Mouse (Mus musculus): Measurements from ENCODE around the gene Grip1.

Grip1 gene

GRCm38 (mm10) chr10:119663586-119663985 is 210.0 kb downstream of the Grip1 start:
- DNase-seq (ENCODE audit: low read depth): no peak

DNA sequence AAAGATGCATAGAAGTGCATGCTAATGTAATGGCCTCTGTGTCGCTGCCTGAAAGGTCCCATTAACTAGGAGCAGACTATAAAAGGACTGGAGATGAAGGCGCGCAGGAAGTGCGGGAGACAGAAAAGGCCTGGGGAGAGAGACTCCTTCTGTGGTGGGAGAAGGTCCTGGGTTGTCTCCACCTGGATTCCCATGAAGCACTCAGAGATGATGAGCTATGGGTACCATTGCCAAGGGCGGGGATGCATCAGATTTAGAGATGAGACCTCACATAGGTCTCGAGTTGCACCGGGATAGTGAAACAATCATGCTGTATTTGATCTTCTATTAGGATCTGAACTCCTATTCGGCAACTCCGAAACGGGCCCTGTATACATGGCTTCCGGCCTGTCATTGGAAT is 212.8 kb downstream of the Grip1 start:
- no peak for DNase-seq (ENCODE audit: low read depth)

DNA sequence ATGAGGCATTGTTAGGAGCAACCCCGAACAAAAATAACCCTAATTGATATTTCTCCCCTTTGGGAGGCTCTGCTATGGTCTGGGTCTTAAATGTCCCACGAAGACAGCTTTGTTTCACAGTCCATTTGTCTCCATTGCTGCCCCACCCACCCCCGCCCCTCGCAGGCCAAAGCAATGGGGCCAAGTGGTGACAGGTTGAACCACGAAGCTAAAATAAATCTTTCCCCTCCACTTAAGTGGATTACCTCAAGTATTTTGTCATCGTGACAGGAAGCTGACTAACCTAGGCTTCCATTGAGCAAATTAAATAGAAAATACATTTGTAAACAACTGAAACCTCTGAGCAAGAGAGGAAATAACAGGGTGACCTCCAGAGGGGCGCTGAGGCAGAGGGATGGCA is 216.8 kb downstream of the Grip1 start:
- DNase-seq (ENCODE audit: low read depth): no peak

DNA sequence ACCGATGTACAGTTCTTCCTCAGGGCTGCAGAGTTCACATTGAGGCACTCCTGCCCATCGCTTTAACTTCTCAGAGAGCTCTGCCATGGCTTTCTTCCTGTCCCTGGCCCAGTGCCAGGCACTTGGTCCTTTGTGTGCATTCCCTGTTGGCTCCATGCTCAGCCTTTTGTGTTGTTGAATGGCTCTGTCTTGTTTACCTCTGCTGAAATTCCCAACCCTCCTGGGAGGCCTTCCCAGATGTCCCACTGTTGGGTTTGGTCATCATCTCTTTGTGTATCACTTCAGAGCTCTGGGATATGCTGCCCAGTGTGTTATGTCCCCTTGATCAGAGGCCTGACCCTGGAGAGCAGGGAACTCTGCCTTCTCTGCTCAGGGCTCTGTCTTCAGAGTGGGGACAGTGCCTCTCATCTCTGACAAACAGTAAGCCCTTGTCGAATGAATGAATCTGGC is 230.8 kb downstream of the Grip1 start:
- DNase-seq (ENCODE audit: low read depth): no peak

DNA sequence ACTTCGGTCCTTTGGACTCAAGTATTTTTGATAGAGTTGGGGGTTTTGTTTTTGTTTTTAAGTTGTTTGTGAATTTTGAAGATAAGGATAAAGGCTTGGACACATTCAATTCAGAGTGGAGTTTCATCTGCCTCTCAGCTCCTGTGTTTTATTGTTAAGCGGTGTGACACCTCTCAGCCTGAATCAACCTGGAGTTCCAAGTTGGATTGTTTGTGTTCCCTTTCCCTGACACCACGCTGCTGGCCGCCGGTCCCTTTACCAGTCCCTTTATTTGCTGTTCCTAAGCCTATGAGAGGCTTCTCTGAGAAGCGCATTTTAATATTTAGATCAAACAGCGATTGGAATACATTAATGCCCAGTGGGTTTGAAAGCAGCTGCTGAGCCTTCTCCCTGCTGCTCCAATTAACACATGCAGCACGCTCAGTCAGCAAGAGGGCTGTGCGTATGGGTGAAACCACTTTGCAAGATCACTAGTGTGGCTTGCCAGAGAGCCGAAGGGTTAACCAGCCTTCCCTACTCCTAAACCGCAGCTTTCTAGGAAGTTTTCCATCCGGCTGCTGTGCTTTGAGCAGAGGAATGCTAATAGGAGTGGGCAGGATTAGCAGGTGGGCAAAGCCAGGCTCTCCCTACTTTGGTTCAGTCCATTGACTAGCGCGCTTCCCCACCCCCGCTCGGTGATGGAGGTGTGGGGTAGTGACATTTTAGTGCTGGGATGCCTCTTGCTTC is 237.9 kb downstream of the Grip1 start:
- no peak for DNase-seq (ENCODE audit: low read depth)

- no peak for DNase-seq (ENCODE audit: low read depth)
These were observed 238.8 kb downstream of the Grip1 start for GRCm38 (mm10) chr10:119692284-119692890.

DNA sequence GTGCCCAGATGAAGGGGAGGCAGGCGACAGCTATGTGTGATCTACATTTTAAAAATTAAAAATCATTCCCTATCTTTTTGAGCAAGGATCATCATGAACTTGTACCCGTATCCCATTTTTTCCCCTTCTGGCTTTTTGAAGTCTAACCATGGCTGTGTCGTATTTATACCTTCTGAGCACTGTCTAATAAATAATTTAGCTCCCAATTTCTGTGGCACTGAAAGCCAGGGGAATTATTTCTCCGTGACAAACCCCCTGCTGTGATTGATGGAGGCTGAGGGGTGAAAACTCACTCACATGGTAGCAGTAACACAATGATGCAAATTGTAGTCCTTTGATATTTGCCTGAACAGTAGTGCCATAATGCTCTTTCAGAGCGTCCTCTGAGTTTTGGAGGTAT is 239.8 kb downstream of the Grip1 start:
- no peak for DNase-seq (ENCODE audit: low read depth)

GRCm38 (mm10) chr10:119697257-119697798 is 243.7 kb downstream of the Grip1 start:
- no peak for DNase-seq (ENCODE audit: low read depth)

DNA sequence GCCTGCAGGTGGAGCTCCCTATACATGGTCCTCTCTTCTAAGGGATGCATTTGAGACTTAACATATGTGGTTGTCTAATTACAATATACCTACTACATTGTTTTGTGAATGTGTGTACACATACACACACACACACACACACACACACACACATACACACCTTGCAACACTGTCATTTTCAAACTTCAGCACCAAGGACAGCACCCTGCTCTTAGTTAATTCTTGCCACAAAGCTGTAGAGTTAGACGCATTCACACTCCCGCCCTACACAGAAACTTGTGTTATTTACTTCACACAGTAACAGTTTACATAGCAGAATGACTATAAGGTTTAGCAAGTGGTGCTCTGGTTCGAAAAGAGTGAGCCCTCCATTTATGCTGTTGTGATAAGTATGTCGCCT is 251.7 kb downstream of the Grip1 start:
- peak; percentile 23 for DNase-seq (ENCODE audit: low read depth)

DNA sequence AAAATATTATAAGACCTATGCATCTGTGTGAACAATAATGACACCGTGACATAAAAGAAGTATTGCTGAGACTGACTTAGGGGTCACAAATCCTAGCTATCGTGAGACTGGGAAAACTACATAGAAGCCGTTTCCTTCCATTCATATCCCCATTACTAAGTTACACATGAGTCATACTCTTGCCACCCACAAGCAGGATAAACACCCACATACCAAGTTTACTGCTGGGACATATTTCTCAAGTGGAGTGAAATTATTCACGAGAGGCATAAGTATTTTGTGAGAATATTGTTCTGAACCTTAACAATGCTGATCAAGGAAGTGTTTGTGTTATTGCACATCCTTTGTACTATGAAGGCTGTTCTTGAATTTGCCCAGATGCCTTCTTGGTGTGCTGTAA is 252.7 kb downstream of the Grip1 start:
- no peak for DNase-seq (ENCODE audit: low read depth)

DNA sequence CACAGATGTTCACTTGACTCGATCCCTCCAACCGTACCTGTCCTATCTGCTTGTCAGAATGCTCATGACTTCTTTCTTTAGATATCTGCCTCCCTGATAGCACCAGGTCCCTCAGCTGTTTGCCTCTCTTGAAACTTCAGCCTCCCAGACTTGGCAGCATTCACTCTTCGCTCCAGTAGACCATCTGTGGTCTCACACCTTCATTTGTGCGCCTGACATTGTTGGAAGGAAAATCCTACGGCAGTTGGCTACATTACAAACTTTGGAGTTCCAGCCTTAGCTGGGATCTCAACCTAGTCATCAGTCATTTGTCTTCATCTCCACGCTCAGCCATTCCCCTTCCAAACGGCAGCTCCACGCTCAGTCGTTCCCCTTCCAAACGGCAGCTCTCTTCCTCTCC is 253.4 kb downstream of the Grip1 start:
- no peak for DNase-seq (ENCODE audit: low read depth)

DNA sequence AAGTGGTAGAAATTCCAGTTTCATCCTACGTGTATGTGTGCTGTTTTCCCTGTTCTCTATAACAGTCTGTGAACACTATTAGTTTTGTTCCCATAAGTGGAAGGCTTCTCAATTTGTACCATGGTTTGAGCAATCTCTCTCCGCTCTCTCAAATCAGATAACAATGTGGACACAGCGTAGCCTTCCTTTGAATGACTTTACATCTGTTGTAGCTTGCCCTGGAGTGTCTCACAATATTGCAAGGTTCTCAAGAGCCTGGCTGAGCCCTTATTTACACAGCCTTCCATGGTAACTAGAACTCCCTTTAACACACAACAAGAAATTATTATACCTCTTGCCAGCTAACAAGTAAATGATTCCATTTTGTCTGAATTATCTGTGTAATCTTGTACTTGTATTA is 268.3 kb downstream of the Grip1 start:
- no peak for DNase-seq (ENCODE audit: low read depth)

- DNase-seq (ENCODE audit: low read depth): no peak
These were observed 268.8 kb downstream of the Grip1 start for GRCm38 (mm10) chr10:119722471-119722870.

DNA sequence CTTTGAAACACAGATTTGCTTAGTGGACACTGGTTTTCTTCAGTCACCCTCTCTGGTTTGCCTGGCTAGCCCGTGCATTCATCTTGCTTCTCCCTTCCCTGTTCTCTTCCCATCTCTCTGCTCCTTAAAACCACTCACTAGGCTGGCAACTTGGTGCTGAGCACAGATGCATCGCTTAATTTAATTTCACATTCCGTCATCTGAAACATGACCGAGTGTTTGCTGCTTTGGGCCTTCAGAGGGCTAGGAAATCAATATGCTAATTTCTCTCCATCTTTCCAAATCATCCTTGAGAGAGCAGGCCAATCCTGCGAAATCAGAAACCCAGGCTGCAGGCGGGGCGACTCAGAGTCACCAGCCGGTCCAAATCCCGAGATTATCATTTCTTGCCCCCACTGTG is 270.0 kb downstream of the Grip1 start:
- DNase-seq (ENCODE audit: low read depth): no peak

DNA sequence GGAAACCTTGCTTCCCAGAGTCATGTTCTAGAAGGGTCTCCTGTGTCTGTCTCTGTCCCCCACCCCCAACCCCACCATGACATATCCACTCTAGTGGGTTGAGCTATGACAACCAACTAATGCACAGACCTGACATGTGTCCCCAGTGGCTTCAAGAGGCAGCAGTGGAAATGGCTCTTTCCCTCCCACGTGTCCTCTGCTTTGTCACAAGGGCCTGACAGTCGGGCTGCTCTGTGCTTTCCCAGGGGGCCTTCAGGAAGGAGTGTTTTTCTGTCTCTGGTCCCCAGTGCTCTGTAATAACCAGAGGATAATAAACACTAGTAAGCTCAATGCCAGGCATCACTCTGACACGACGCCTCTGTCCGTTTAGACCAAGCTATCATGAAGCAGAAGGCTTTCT is 271.7 kb downstream of the Grip1 start:
- DNase-seq (ENCODE audit: low read depth): no peak

- no peak for DNase-seq (ENCODE audit: low read depth)
These were observed 272.3 kb downstream of the Grip1 start for GRCm38 (mm10) chr10:119725966-119726365.

DNA sequence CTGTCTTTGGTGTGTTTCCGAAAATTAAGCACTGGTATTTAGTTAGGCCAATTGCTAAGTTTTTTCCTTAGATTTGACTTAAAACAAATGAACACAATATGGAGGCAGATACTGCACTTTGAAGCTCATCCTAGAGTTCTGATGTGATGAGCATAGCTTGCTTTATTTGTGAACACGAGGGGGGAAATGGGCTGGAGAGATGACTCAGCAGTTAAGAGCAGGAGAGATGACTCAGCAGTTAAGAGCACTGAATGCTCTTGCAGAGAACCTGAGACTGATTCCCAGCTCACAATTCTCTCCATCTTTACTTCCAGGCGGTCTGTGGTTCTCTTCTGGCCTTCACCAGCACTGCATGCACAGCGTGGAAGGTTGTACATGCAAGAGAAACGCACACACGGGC is 273.3 kb downstream of the Grip1 start:
- DNase-seq (ENCODE audit: low read depth): no peak

- no peak for DNase-seq (ENCODE audit: low read depth)
These were observed 276.6 kb downstream of the Grip1 start for GRCm38 (mm10) chr10:119730206-119730605.

DNA sequence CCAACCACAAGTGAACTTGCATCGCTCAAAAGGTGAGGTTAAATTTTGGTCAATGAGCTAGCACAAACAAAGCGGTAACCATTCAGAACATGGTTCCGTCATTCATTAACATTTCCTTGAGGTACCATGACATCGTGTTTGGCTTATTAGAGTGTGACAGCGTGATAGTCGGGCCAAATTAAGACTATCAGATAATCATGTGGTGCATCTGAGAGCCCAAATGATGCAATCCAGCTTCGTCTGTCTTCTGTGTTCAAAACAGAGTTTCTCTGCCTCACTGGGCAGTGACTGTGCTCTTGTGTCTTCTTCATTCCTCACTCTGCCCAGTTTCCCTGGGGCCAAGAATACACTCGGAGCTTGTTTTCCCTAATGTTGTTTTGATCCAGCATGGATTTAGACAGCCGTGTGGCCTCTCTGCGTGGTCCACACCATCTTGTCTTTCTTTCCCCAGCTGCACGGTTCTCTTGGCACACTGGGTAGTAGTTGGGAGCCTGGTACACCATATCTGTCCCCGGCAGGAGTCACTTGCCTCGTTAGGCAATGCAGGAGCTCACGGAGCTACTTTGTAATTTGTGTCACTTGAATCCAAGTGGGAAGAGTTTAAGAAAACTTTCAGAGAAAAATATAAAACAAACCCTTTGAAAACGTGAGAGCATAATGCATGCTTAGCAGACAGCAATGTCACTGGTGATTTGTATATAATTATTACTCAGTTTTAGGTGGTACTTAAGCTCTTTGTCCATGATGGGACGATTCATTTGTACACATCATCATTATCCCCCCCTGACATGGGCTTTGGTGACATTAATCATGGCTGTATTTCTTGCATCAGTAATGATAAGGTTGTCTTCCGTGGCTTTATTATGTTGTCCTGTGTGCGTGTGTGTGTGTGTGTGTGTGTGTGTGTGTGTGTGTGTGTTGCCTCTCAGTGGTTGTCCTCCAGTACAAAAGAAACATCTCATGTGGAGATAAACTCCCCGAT is 281.7 kb downstream of the Grip1 start:
- no peak for DNase-seq (ENCODE audit: low read depth)

GRCm38 (mm10) chr10:119739466-119739865 is 285.8 kb downstream of the Grip1 start:
- DNase-seq (ENCODE audit: low read depth): no peak

DNA sequence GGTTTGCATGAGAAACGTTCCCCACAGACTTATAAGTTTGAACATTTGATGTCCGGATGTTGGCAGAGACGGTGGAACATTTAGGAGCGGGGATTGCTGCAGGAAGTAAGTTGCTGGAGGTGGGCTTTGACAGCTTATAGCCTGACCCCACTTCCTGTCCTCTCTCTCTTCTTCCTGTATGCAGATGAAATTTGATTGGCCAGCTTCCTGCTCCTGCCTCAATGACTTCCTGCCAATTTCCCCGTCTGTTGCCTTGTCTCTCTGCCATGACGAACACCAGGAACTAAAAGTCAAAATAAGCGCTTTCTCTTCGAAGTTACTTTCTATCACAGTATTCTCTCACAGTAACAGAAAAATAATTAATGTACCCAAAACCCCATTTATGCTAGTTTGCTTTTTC is 289.1 kb downstream of the Grip1 start:
- no peak for DNase-seq (ENCODE audit: low read depth)

GRCm38 (mm10) chr10:119752361-119752798 is 298.8 kb downstream of the Grip1 start:
- DNase-seq (ENCODE audit: low read depth): no peak

Data from c-Kit-positive CD71-negative TER-119-negative erythroid progenitor cells, embryonic 14.5 days (primary cell).